Mouse (Mus musculus): Measurements from ENCODE around the gene Lmntd2. TPM values are rescaled to one million over a fixed set of nuclear protein-coding genes. Genes with fewer than 3 reads are reported as not detected.
A peak's percentile ranks its signal among the peaks of the same experiment; 100 is the strongest.

Gene Lmntd2
- polyA plus RNA-seq, 2 experiments = 0.95 to 6.6 TPM

- peak overlapping the region; percentile 90 for H3K27ac ChIP-seq (replicated peaks; ENCODE audit: low read depth, low read length)
Observed at GRCm38 (mm10) chr7:141173323-141173850, 40.5 kb downstream of the Lmntd2 start.

DNA sequence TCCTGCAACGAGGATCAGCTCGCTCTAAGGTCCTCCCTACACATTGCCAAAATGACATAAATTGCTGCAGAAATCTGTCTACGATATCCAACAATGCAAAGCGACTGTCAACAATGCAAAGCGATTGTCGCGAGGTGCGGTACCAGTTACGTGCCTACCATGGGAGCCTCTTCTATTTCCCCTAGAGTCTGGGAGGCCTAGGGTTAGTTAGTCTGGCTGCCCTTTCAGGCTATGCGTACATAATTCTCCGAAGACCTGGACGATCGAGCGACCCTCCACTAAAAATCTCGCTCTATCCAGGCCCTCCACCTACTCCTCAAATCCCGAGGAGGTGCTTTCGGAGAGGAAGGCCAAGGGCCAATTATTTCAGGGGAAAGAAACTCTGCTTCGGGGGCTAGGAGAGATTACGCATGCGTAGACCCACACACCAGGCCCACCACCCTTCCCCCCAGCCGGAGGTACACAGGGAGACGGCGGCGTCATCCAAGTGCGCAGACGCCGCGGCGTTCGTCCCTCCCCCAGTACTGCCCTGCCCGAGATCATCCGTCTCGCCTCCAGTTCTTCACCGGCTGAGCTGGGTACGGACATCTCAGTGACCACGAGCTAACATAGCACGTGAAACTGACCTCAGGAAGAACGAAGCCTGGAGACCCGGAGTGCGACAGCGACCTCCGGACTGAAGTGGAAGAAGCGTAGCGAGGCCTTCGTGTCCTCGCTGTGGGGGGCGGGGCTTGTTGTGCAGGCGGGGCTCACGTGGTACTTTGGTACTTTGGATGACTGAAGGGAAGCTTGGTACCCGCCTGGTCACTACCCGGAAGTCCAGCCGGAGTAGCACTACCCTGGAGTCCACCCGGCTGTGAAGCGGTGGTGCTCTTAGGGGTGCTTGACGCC, 41.5 kb downstream of the Lmntd2 start, which contains the start of gene Rnh1:
TSS of gene Rnh1 (minus strand) at position 742 of the 891 bp plus-strand sequence.
- peaks cover 13% of the 10 kb centered on the region for H3K4me1 ChIP-seq (ENCODE audit: control insufficient read depth, insufficient read depth, low read length)
- 4% methylated on average over 53 of the region's 55 CpGs for WGBS
- H3K9me3 ChIP-seq (ENCODE audit: control insufficient read depth, low read length) = no peaks in the 10 kb centered on the region
- peak within 1 kb of the TSS; percentile 59 for H3K4me3 ChIP-seq (replicated peaks; ENCODE audit: low read length)
- peak within 1 kb of the TSS; percentile 90 for H3K27ac ChIP-seq (replicated peaks; ENCODE audit: low read depth, low read length)
- H3K27me3 ChIP-seq (ENCODE audit: control insufficient read depth, insufficient read depth, low read length) = no peaks in the 10 kb centered on the region; the same call in 1 of the 2 replicates
- H3K36me3 ChIP-seq (ENCODE audit: control insufficient read depth, insufficient read depth, low read length) = no peaks in the 10 kb centered on the region
- TF ChIP-seq POLR2A (IDR thresholded peaks at IDR 0.05; ENCODE audit: borderline replicate concordance, extremely low read depth, insufficient read depth, insufficient read length) = peak; percentile 69; the same call in 1 of the 2 replicates
- H3K9ac ChIP-seq (ENCODE audit: low read depth, low read length, severe bottlenecking) = peak within 1 kb of the TSS; percentile 71
- H3K4me2 ChIP-seq (replicated peaks; ENCODE audit: low read depth, low read length, severe bottlenecking) = peak within 1 kb of the TSS; percentile 85
- ATAC-seq (ENCODE audit: low FRiP score, low read depth) (peak; percentile 95), DNase-seq (ENCODE audit: low spot score) (peak; percentile 97)

More at GRCm38 (mm10) chr7:141173323-141173850, 40.5 kb downstream of the Lmntd2 start:
- H3K36me3 ChIP-seq (ENCODE audit: control insufficient read depth, insufficient read depth, low read length) = no peaks in the 10 kb centered on the region
- 76% methylated on average over 5 of the region's 5 CpGs for WGBS
- DNase-seq (ENCODE audit: low spot score) (no peak), ATAC-seq (ENCODE audit: low FRiP score, low read depth) (no peak)
- no peak for TF ChIP-seq POLR2A (IDR thresholded peaks at IDR 0.05; ENCODE audit: borderline replicate concordance, extremely low read depth, insufficient read depth, insufficient read length)
- H3K9me3 ChIP-seq (ENCODE audit: control insufficient read depth, low read length) = no peaks in the 10 kb centered on the region
- peak overlapping the region; percentile 59 for H3K4me3 ChIP-seq (replicated peaks; ENCODE audit: low read length)
- no peaks in the 10 kb centered on the region; the same call in 1 of the 2 replicates for H3K27me3 ChIP-seq (ENCODE audit: control insufficient read depth, insufficient read depth, low read length)
- H3K9ac ChIP-seq (ENCODE audit: low read depth, low read length, severe bottlenecking) = peak overlapping the region; percentile 71; the same call in 1 of the 2 replicates
- H3K4me1 ChIP-seq (ENCODE audit: control insufficient read depth, insufficient read depth, low read length) = peaks cover 6% of the 10 kb centered on the region; the same call in 1 of the 2 replicates
- H3K4me2 ChIP-seq (replicated peaks; ENCODE audit: low read depth, low read length, severe bottlenecking) = peak overlapping the region; percentile 85

DNA sequence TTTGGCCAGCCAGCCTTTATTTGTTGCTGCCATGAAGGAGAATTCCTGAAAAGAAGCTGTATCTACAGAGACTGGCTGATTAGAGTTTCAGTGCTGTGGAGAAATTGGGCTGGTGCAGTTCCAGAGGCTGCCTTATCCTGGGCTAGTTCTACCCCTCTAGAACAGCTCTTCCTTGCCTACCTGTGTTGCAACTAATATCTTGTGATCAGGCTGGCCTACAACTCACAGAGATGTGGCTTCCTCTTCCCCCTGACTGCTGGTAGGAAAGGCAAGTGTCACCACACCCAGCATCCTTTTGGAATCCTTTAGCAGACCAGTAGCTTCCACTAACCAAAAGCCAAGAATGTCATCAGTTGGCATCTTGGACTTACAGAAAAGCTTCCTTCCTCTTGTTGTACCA, 44.0 kb downstream of the Lmntd2 start:
- ATAC-seq (ENCODE audit: low FRiP score, low read depth) (no peak), DNase-seq (ENCODE audit: low spot score) (no peak)
- no peak overlapping the region for H3K4me3 ChIP-seq (replicated peaks; ENCODE audit: low read length)
- peaks cover 14% of the 10 kb centered on the region for H3K36me3 ChIP-seq (ENCODE audit: control insufficient read depth, insufficient read depth, low read length)
- no peaks in the 10 kb centered on the region for H3K9me3 ChIP-seq (ENCODE audit: control insufficient read depth, low read length)
- H3K4me2 ChIP-seq (replicated peaks; ENCODE audit: low read depth, low read length, severe bottlenecking) = no peak overlapping the region
- TF ChIP-seq POLR2A (IDR thresholded peaks at IDR 0.05; ENCODE audit: borderline replicate concordance, extremely low read depth, insufficient read depth, insufficient read length) = no peak
- no peak overlapping the region for H3K9ac ChIP-seq (ENCODE audit: low read depth, low read length, severe bottlenecking)
- no peak overlapping the region for H3K27ac ChIP-seq (replicated peaks; ENCODE audit: low read depth, low read length)
- H3K27me3 ChIP-seq (ENCODE audit: control insufficient read depth, insufficient read depth, low read length) = no peaks in the 10 kb centered on the region
- peaks cover 16% of the 10 kb centered on the region for H3K4me1 ChIP-seq (ENCODE audit: control insufficient read depth, insufficient read depth, low read length)

- no peak overlapping the region for H3K4me3 ChIP-seq (replicated peaks; ENCODE audit: low read length)
- no peaks in the 10 kb centered on the region for H3K27me3 ChIP-seq (ENCODE audit: control insufficient read depth, insufficient read depth, low read length)
- H3K9ac ChIP-seq (ENCODE audit: low read depth, low read length, severe bottlenecking) = 0 out of 2 replicates have a peak overlapping the region, but pooled peaks have one; percentile 74
- 72% methylated on average over 1 of the region's 1 CpGs for WGBS
- peaks cover 18% of the 10 kb centered on the region for H3K36me3 ChIP-seq (ENCODE audit: control insufficient read depth, insufficient read depth, low read length)
- no peak overlapping the region for H3K4me2 ChIP-seq (replicated peaks; ENCODE audit: low read depth, low read length, severe bottlenecking)
- no peak for DNase-seq (ENCODE audit: low spot score)
- no peak overlapping the region for H3K27ac ChIP-seq (replicated peaks; ENCODE audit: low read depth, low read length)
- TF ChIP-seq POLR2A (IDR thresholded peaks at IDR 0.05; ENCODE audit: borderline replicate concordance, extremely low read depth, insufficient read depth, insufficient read length) = no peak
- H3K9me3 ChIP-seq (ENCODE audit: control insufficient read depth, low read length) = no peaks in the 10 kb centered on the region
- peaks cover 16% of the 10 kb centered on the region for H3K4me1 ChIP-seq (ENCODE audit: control insufficient read depth, insufficient read depth, low read length)
- ATAC-seq (ENCODE audit: low FRiP score, low read depth) = no peak
Observed at GRCm38 (mm10) chr7:141169300-141169699, 44.6 kb downstream of the Lmntd2 start.

- Histone ChIP-seq H3K27me3 (ENCODE audit: control insufficient read depth, insufficient read depth, low read length) (no peaks in the 10 kb centered on the region), H3K9ac (ENCODE audit: low read depth, low read length, severe bottlenecking) (peak overlapping the region; percentile 74), H3K4me1 (ENCODE audit: control insufficient read depth, insufficient read depth, low read length) (peaks cover 16% of the 10 kb centered on the region), H3K27ac (replicated peaks; ENCODE audit: low read depth, low read length) (peak overlapping the region; percentile 55), H3K4me3 (replicated peaks; ENCODE audit: low read length) (peak overlapping the region; percentile 50), H3K36me3 (ENCODE audit: control insufficient read depth, insufficient read depth, low read length) (peaks cover 25% of the 10 kb centered on the region), H3K4me2 (replicated peaks; ENCODE audit: low read depth, low read length, severe bottlenecking) (peak overlapping the region; percentile 74), H3K9me3 (ENCODE audit: control insufficient read depth, low read length) (no peaks in the 10 kb centered on the region)
- no peak for TF ChIP-seq POLR2A (IDR thresholded peaks at IDR 0.05; ENCODE audit: borderline replicate concordance, extremely low read depth, insufficient read depth, insufficient read length)
- ATAC-seq (ENCODE audit: low FRiP score, low read depth) (no peak), DNase-seq (ENCODE audit: low spot score) (peak; percentile 63)
- under 1% methylated on average over 21 of the region's 22 CpGs for WGBS
Observed at GRCm38 (mm10) chr7:141168518-141168953, 45.3 kb downstream of the Lmntd2 start.

All from limb, embryonic 14.5 days (tissue).